Mouse (Mus musculus) lung, postnatal 25 days (tissue): ENCODE measurements at regions not wholly inside any gene's neighbourhood (a gene's known extent, or its start where the extent isn't known, plus 50 kb on each side); places are given as distances from the start of the nearest gene placed in this dataset.
A peak's percentile ranks its signal among the peaks of the same experiment; 100 is the strongest.
"Not testable (repeated sequence)": the region's sequence is repeated elsewhere in the genome, so short reads cannot be mapped to it uniquely, and the experiment has no call there.

ENCODE experiments used
- DNase-seq: peaks from one replicate; pipeline ENCODE4 v3.0.0; 2022; ENCODE audit warnings: low spot score

DNA sequence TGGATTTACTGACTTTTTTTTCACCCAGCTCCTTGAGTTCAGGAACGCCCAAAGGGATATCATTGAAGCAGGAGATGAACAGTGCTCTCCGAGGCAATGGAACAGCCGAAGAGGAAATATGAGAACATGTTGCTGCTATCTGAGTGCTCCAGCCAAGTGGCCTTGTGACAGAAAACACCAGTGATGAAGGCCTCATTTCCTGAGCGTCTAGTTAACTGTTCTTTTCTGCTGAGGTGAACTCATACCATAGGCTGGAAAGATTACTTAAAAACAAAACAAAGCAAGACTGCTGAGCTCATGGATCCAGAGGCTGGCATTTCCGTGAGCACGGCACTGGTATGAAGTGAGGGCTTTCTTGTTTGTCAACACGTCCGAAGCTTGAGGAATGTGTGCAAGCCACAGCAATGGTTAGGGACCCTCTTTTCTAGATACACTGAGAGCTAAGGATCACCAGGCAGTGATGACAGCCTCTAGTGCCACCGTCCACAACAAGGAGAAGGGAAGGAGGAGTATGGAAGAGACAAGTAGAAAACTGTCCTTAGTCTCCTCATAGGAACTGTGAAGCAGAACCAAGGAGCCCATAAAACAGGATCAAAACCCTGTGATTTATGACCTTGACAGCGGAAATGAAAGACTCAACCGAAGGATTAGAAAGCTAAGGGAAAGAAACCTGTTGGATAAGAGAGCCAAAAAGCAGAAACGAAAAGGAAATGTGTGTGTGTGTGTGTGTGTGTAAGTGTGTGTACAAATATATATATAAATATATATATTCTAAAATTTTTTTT, 200.4 kb downstream of the Fam43a start:
- peak; percentile 28 for DNase-seq

- DNase-seq: no peak
These were observed 204.5 kb downstream of the Fam43a start for GRCm38 (mm10) chr16:30804018-30804417.

DNA sequence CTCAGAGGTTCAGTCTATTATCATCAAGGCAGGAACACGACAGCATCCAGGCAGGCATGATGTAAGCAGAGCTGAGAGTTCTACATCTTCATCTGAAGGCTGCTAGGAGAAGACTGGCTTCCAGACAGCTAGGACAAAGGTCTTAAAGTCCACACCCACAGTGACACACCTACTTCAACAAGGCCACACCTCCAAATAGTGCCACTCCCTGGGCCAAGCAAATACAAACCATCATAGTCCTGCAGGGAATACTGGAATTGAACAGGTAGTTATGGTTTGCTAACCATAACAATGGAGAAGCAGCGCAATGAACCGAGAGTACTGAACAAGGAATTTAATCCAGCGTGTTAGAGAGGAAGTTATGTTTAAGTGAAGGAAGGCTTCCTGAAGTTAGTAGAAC, 206.7 kb downstream of the Fam43a start:
- not testable (repeated sequence) for DNase-seq

DNA sequence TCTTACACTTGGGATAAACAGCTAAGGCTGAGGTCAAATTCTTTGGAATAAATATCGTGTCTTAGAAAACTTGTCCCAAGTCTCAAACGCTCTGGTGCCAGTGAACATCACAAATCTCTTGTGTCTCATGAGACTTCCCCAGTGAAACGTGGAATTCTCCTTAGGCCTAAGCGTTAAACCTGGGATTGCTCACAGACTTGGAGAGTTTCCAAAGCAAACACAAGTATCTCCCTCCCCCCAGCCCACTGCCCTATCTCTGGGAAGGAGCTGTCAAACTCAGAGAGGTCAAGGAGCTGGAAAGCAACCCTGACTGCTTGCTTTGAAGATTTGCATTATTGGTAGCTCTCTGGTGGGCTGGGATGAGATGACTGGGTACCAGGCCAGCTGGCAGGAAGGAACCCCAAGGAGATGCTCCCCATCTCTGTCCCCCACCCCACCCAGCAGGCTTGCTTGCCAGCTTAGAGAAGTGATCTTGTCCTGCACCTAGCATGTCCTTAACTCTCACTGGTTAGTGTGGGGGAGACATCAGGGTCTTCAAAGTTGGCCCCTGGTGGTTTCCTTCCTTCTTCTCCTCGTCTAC, 219.1 kb downstream of the Fam43a start:
- DNase-seq: no peak

DNA sequence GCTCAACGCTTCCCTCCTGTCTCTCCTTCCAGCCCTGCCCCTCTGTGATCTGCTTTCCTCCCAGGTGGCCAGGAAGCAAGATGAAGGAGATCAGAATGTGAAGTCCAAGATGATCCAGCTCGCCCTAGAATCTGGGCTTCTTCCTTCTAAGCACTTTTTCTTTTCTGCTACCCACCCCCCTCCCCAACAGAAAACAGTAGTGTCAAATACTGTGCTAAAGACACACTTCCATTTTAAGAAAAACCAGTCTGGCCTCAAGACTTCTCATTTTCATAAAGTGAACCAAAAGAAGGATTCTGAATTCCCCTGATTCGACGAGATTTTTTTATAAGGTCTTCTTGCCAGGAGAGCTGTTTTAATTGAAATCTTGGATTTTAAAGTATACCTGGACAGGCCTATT, 219.8 kb downstream of the Fam43a start:
- DNase-seq: no peak

DNA sequence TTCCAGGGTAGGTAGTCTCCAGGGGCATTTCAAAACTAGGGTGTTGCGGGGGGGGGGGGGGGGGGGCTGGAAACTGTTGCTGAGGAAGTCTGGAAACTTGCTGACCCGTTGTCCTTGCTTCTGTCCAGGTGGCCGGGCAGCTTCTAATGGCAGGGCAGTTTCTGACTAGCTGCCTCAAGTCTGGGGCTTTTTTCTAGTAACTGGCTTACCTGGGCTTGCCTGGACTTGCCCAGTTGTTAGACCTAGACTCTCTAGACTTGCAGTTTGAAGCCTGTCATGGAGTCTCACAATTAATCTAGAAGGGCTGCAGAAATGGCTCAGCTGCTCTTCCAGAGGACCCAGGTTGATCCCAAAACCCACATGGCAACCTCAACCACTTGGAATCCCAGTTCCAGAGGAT, 220.7 kb downstream of the Fam43a start:
- no peak for DNase-seq

DNA sequence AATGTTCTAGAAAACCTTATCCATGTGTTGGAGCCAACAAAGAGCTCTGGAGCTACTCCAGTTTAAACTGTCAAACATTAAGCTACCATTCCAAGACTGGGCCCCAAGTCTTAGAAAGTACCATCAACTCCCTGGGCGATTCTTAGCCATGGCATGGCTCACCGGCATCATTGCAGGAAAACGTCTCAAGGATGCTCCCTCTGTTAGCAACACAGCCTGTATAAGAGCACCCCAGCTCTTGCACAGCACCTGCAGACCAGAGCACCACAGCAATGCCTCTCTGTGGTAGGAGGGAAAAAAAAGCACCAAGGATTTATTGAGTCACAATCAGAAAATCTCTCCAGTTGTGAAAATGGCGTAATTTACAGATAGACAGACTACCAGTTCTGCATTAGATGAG, 221.2 kb downstream of the Fam43a start:
- no peak for DNase-seq

DNA sequence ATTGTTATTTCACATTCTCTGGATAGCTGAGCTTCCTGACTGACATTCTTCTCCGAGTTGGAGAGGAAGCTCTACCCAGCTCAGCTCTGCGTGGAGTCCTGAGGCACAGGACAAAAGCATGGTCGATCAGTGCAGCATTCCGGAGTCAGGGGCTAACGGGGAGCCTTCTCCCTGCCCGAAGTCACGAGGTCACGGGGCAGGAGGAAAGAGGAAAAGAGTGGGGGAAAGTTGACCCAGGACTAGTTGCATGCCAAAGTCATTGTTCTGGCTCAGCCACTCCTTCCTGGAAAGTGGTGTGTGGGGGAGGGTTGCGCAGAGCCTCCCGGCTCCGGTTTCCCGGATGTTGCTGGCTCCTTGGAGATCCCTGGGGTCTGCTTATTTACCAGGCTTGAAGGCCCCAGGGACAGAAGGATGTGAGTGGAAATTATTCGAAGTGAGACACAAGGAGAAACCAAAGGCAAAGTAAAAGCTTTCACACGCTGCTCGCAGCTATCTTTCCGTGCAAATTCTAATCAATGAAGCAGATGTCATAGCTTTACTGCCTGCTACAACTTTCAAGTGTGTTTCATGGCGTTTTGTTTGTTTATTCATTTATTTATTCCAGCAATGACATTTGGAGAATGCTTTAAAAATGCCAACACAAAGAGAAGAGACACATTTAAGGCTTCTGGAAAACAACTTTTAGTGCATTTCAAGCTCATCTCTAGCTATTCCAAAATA, 221.8 kb downstream of the Fam43a start:
- DNase-seq: peak; percentile 78

GRCm38 (mm10) chr16:30821911-30822578, 222.5 kb downstream of the Fam43a start:
- no peak for DNase-seq

DNA sequence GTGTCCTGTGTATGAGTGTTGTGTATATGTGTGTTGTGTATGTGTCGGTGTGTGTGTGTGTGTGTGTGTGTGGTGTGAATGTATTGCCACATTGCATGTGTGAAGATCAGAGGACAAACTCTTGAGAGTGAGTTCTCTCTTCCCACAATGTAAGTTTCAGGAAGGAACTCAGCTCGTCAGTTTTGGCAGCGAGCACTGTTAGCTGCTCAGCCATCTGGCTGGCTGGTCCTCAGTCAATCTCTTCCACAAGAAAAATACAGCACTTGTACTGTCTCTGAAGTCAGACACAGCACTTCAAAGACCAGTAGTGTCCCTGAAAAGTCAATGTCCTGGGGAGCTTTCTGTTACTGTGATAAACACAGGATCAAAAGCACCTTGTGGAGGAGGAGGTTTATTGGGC, 226.6 kb downstream of the Fam43a start:
- no peak for DNase-seq

DNA sequence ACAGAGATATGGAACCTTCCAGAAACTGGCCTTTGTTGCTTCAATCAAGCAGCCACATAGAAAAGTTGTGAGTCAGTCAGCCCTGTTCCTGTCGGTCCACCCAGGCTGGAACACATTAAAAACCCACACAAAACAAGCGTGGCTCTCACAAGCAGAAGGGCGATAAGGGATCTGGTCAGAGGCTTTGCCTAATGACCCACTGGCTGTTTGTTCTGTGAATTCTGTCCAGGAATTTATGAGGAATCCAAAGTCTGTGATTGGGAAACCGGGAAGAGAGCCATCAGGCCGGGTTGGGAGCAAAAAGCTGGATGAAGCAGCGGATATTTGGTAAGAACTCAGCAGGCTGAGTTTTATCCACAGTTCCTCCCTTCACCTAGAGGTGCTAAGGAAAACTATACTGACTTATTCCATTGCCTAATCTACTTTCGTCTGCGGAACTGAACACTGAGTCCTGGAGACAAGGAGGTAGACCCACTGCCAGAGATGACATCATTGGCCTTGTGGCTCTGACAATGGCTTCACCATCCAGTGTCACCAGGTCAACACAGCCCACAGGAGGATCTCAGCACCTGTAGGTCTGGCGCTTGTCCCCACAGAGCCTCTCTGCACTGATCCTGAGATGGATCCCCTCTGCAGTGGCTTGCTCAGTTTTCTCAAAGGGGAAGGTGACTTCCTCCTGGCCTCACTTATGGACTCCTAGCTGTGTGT, 228.5 kb downstream of the Fam43a start:
- DNase-seq: peak; percentile 72

- DNase-seq: no peak
These were observed 235.0 kb downstream of the Fam43a start for GRCm38 (mm10) chr16:30834561-30834960.

DNA sequence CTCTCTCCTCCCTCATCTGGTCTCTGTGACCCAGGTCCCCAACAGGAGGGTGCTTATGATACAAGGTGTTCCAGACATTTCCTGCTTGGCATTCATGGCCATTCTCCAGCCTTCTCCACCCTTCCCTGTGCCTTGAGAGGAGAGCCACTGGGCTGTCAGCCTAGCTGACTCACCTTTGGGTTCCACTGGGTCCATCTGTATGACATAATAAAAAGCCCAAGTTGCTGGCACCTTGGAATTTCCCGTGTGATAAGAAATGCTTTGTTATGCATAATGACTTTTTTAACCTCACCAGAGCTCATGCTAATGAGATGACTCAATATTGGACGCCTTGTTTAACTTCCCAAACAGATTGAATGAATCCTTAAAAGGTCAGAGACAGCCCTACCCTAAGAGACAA, 236.2 kb downstream of the Fam43a start:
- DNase-seq: no peak

DNA sequence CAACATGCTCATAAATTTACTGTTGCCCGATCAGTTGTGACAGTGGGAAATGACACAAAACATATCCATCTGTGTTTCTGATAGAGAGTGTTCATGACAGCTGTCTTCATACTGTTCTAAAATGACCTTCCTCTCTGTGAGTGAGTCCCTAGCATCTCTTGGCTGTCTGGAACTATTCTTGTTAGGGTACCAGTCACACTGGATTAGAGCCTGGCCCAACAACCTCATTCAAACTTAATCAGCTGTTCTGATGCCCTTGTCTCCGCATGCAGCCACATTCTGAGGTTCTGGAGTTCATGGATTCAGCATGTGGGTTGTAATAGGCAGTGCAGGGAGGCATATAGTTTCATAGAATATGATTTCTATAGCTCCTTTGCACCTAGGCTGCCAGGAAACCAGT, 238.4 kb downstream of the Xxylt1 start:
- DNase-seq: no peak

DNA sequence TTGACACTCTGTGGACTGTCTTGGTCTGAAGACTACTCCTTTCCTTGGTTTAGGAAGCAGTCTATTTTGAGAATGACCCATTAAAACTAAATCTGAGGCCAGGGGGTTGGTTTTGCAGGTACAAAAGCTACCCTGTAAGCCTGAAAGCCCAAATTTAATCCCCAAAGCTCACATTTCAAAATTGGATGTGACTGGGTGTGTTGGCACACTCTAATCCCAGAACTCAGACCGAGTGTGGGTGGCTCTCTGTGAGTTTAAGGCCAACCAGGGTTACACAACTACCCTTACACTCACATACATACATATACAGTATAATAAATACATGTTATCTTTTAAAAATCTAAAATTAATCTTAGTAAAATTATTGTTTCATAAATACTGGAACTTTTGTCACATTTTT, 228.6 kb downstream of the Xxylt1 start:
- DNase-seq: no peak

DNA sequence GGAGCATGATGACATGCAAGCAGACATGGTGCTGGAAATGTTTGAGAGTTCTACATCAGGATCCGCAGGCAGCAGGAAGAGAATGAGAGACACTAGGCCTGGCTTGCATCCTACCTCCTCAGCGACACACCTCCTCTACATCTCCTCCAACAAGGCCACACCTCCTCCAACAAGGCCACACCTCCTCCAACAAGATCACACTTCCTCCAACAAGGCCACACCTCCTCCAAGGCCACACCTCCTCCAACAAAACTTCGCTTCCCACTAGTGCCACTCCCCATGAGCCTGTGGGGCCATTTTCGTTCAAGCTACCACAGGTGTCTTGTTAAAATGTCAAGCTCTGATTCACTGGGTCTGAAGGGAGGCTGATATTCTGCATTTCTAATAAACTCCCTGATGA, 226.5 kb downstream of the Xxylt1 start:
- DNase-seq: no peak

DNA sequence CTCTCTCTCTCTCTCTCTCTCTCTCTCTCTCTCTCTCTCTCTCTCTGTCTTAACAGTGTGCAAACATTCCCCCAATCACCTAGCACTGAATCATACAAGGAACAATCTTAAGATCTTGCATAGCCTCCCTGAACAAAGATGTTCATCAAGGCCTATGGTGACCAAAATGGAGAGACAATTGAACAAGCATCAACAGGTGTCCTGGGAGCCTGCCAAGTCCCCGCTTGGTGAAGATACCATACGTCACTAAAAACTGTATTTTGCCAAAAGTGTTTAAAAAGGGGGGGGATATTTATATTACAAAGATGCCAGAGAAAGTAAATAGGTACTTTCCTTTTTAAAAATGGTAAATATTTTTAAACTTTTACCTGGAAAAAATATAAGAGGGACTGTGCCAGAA, 223.6 kb downstream of the Xxylt1 start:
- no peak for DNase-seq

GRCm38 (mm10) chr16:30869136-30869909, 211.9 kb downstream of the Xxylt1 start:
- no peak for DNase-seq

- peak; percentile 78 for DNase-seq
These were observed 211.1 kb downstream of the Xxylt1 start for GRCm38 (mm10) chr16:30870110-30870509.

DNA sequence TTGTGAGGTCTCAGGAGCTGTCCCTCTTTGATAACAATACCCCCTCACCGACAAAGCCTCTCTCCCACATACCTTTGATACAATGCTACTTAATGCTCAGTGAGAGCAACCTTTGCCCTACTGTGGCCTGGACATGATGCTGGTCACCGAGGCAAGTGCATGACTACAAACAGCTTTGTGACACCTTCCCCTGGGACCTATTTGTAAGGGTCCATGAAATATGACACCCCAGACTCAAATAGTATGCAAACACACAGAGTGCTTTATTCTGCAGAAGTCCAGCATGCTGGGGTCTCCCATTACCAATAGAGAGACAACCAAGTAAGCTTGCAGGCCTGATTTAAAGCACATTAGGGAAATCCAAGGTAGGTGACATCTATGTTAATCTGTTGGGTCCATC, 210.6 kb downstream of the Xxylt1 start:
- no peak for DNase-seq

DNA sequence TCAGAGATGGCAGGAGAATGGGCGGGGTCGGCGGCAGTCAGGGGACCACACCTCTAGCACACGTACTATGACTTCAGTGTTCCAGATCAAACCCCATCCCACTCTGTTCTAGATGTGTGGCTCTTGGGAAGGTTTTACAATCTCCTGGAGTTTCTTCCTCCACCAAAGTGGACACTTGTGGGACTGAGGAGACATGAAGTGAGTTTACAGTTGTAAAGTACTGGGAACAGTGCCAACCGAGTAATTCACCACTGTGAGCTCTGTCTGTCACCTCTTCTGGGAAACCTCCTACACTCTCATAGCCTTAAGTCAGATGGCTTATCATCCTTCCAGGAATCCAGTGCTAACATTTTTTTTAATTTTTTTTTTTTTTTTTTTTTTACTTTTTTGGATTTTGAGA, 209.1 kb downstream of the Xxylt1 start:
- no peak for DNase-seq
